Mouse (Mus musculus) limb, embryonic 12.5 days (tissue): ENCODE results near the gene Lypla2. TPM values are rescaled to one million over a fixed set of nuclear protein-coding genes. Genes with fewer than 3 reads are reported as not detected.
A peak's percentile ranks its signal among the peaks of the same experiment; 100 is the strongest.

Experiments used
- ATAC-seq: fragments of 200-750 bp; cut with Nextera tagmentation; 2 replicates; pipeline ENCODE4 v1.8.0; 2017; ENCODE audit warnings: low read depth, moderate TSS enrichment; ENCODE audit not compliant: insufficient number of reproducible peaks, insufficient read depth, low FRiP score, low TSS enrichment
- H3K27ac ChIP-seq: fragments of 300-500 bp; sonication (generic); 2 replicates; pipeline ENCODE4 v1.5.1; 2016; ENCODE audit warnings: mild to moderate bottlenecking, moderate library complexity
- H3K27me3 ChIP-seq: fragments of 300-500 bp; sonication (generic); 2 replicates; pipeline ENCODE4 v1.6.1; 2016; ENCODE audit warnings: mild to moderate bottlenecking, moderate library complexity
- H3K36me3 ChIP-seq: fragments of 300-500 bp; sonication (generic); 2 replicates; pipeline ENCODE4 v1.6.1; 2016; ENCODE audit warnings: mild to moderate bottlenecking, moderate library complexity
- H3K4me1 ChIP-seq: fragments of 300-500 bp; sonication (generic); replicated peaks from 2 replicates; pipeline ENCODE4 v1.6.1; 2016
- H3K4me2 ChIP-seq: fragments of 300-500 bp; sonication (generic); 2 replicates; pipeline ENCODE4 v1.6.1; 2016; ENCODE audit warnings: mild to moderate bottlenecking, moderate library complexity
- H3K4me3 ChIP-seq: fragments of 300-500 bp; sonication (generic); replicated peaks from 2 replicates; pipeline ENCODE4 v1.5.1; 2016; ENCODE audit warnings: mild to moderate bottlenecking
- H3K9ac ChIP-seq: fragments of 300-500 bp; sonication (generic); replicated peaks from 2 replicates; pipeline ENCODE4 v1.6.1; 2016; ENCODE audit warnings: mild to moderate bottlenecking, moderate library complexity
- H3K9me3 ChIP-seq: fragments of 300-500 bp; sonication (generic); 2 replicates; pipeline ENCODE4 v1.6.1; 2016; ENCODE audit warnings: mild to moderate bottlenecking, moderate library complexity
- WGBS: fragments of 180-500 bp; shearing (Covaris S2); methylation state at CpG from one replicate; pipeline ENCODE4 v1.1.7; 2016; 5-methylcytosine and 5-hydroxymethylcytosine counted together
- polyA plus RNA-seq: library from polyadenylated mRNA; unstranded; fragments of >200 nt; fragmentation: Nextera tagmentation; extraction: Ambion mirVana; gene quantifications from 2 replicates; pipeline ENCODE4 v1.2.1, GENCODE M21; 2016

Gene Lypla2
- polyA plus RNA-seq, 1 experiment from 2014 or later: 127 TPM

- Histone ChIP-seq H3K9ac (no peak overlapping the region), H3K27me3 (no peaks in the 10 kb centered on the region), H3K4me1 (peaks cover 16% of the 10 kb centered on the region), H3K4me2 (no peak overlapping the region), H3K27ac (no peak overlapping the region), H3K4me3 (peak overlapping the region; percentile 58; the same call in 1 of the 2 replicates), H3K36me3 (peaks cover 60% of the 10 kb centered on the region), H3K9me3 (no peaks in the 10 kb centered on the region)
- no peak for ATAC-seq
- 89% methylated on average over 7 of the region's 7 CpGs for WGBS
Measured at GRCm38 (mm10) chr4:135962198-135962597, 10.2 kb downstream of the Lypla2 start.

GRCm38 (mm10) chr4:135961709-135962108, 10.7 kb downstream of the Lypla2 start:
- no peak overlapping the region for H3K4me3 ChIP-seq
- no peak for ATAC-seq

GRCm38 (mm10) chr4:135960717-135961116, 11.7 kb downstream of the Lypla2 start:
- Histone ChIP-seq H3K27ac (no peak overlapping the region), H3K4me3 (no peak overlapping the region), H3K27me3 (no peaks in the 10 kb centered on the region), H3K4me1 (peaks cover 16% of the 10 kb centered on the region), H3K36me3 (peaks cover 56% of the 10 kb centered on the region), H3K9me3 (no peaks in the 10 kb centered on the region), H3K9ac (0 out of 2 replicates have a peak overlapping the region, but pooled peaks have one; percentile 1), H3K4me2 (no peak overlapping the region)
- 22% methylated on average over 5 of the region's 5 CpGs for WGBS
- ATAC-seq: no peak

More at GRCm38 (mm10) chr4:135961709-135962108, 10.7 kb downstream of the Lypla2 start:
- peaks cover 16% of the 10 kb centered on the region for H3K4me1 ChIP-seq
- H3K9me3 ChIP-seq: no peaks in the 10 kb centered on the region
- H3K27me3 ChIP-seq: no peaks in the 10 kb centered on the region
- no peak overlapping the region; the same call in 1 of the 2 replicates for H3K9ac ChIP-seq
- peaks cover 56% of the 10 kb centered on the region for H3K36me3 ChIP-seq
- H3K4me2 ChIP-seq: no peak overlapping the region
- no peak overlapping the region for H3K27ac ChIP-seq
- 87% methylated on average over 5 of the region's 5 CpGs for WGBS

GRCm38 (mm10) chr4:135958354-135958753, 14.1 kb downstream of the Lypla2 start:
- ATAC-seq: no peak
- Histone ChIP-seq H3K27me3 (no peaks in the 10 kb centered on the region), H3K36me3 (peaks cover 62% of the 10 kb centered on the region), H3K4me2 (no peak overlapping the region), H3K9ac (no peak overlapping the region), H3K9me3 (no peaks in the 10 kb centered on the region), H3K27ac (no peak overlapping the region), H3K4me1 (0 out of 2 replicates have a peak, but pooled peaks cover 6% of the 10 kb centered on the region), H3K4me3 (no peak overlapping the region)
- WGBS: 58% methylated on average over 8 of the region's 8 CpGs

- ATAC-seq: no peak
- Histone ChIP-seq H3K4me1 (no peaks in the 10 kb centered on the region), H3K9ac (no peak overlapping the region), H3K27ac (no peak overlapping the region), H3K9me3 (0 out of 2 replicates have a peak, but pooled peaks cover 3% of the 10 kb centered on the region), H3K4me3 (no peak overlapping the region), H3K27me3 (no peaks in the 10 kb centered on the region), H3K4me2 (no peak overlapping the region), H3K36me3 (peaks cover 71% of the 10 kb centered on the region)
- 87% methylated on average over 9 of the region's 9 CpGs for WGBS
Measured at GRCm38 (mm10) chr4:135955886-135956285, 16.5 kb downstream of the Lypla2 start.

GRCm38 (mm10) chr4:135954241-135954640, 18.2 kb downstream of the Lypla2 start:
- H3K4me2 ChIP-seq: no peak overlapping the region
- no peak for ATAC-seq

GRCm38 (mm10) chr4:135953179-135953578, 19.2 kb downstream of the Lypla2 start:
- no peak overlapping the region for H3K9ac ChIP-seq
- no peak overlapping the region for H3K4me3 ChIP-seq
- no peak overlapping the region for H3K27ac ChIP-seq
- no peak for ATAC-seq
- H3K4me1 ChIP-seq: 0 out of 2 replicates have a peak, but pooled peaks cover under 1% of the 10 kb centered on the region
- H3K4me2 ChIP-seq: no peak overlapping the region
- WGBS: 89% methylated on average over 3 of the region's 3 CpGs
- H3K36me3 ChIP-seq: peaks cover 60% of the 10 kb centered on the region
- 0 out of 2 replicates have a peak, but pooled peaks cover 3% of the 10 kb centered on the region for H3K9me3 ChIP-seq
- no peaks in the 10 kb centered on the region for H3K27me3 ChIP-seq

More at GRCm38 (mm10) chr4:135954241-135954640, 18.2 kb downstream of the Lypla2 start:
- H3K4me3 ChIP-seq: no peak overlapping the region
- peaks cover 65% of the 10 kb centered on the region for H3K36me3 ChIP-seq
- 0 out of 2 replicates have a peak, but pooled peaks cover 3% of the 10 kb centered on the region for H3K9me3 ChIP-seq
- no peaks in the 10 kb centered on the region for H3K4me1 ChIP-seq
- WGBS: 14% methylated on average over 2 of the region's 2 CpGs
- H3K27me3 ChIP-seq: no peaks in the 10 kb centered on the region
- no peak overlapping the region for H3K9ac ChIP-seq
- no peak overlapping the region for H3K27ac ChIP-seq

GRCm38 (mm10) chr4:135951505-135951904, 20.9 kb downstream of the Lypla2 start:
- Histone ChIP-seq H3K4me3 (no peak overlapping the region), H3K4me2 (no peak overlapping the region), H3K27ac (no peak overlapping the region), H3K4me1 (0 out of 2 replicates have a peak, but pooled peaks cover 9% of the 10 kb centered on the region), H3K9ac (no peak overlapping the region), H3K36me3 (peaks cover 48% of the 10 kb centered on the region), H3K9me3 (0 out of 2 replicates have a peak, but pooled peaks cover 3% of the 10 kb centered on the region), H3K27me3 (no peaks in the 10 kb centered on the region)
- no peak for ATAC-seq
- WGBS: 90% methylated on average over 3 of the region's 3 CpGs

DNA sequence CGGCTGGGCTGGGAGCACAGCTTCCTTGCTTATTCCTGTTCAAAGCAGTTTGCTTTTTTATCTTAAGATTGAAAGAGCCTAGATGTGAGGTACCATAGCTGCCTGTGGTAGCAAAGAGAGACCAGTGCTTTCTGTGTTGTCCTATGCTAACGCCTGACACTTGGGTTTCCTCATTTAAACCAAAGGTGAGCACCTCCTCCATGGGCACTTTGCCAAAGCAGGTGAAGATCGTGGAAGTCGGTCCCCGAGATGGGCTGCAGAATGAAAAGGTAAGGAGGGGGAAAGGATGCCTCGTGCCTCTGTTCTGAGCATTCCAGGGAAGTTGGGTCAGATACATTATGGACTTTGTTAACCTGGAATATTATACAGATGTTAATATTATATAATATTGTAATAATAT, 22.1 kb downstream of the Lypla2 start:
- H3K36me3 ChIP-seq: peaks cover 36% of the 10 kb centered on the region
- H3K9me3 ChIP-seq: 0 out of 2 replicates have a peak, but pooled peaks cover 3% of the 10 kb centered on the region
- 93% methylated on average over 6 of the region's 6 CpGs for WGBS
- no peak overlapping the region for H3K4me2 ChIP-seq
- H3K9ac ChIP-seq: no peak overlapping the region
- no peak for ATAC-seq
- H3K4me1 ChIP-seq: 0 out of 2 replicates have a peak, but pooled peaks cover 12% of the 10 kb centered on the region
- H3K27ac ChIP-seq: no peak overlapping the region
- no peak overlapping the region for H3K4me3 ChIP-seq
- no peaks in the 10 kb centered on the region for H3K27me3 ChIP-seq

GRCm38 (mm10) chr4:135949911-135950310, 22.5 kb downstream of the Lypla2 start:
- no peak overlapping the region for H3K4me3 ChIP-seq
- 0 out of 2 replicates have a peak, but pooled peaks cover 3% of the 10 kb centered on the region for H3K9me3 ChIP-seq
- H3K4me2 ChIP-seq: no peak overlapping the region
- ATAC-seq: no peak
- peaks cover 33% of the 10 kb centered on the region for H3K36me3 ChIP-seq
- 0 out of 2 replicates have a peak, but pooled peaks cover 12% of the 10 kb centered on the region for H3K4me1 ChIP-seq
- H3K27me3 ChIP-seq: no peaks in the 10 kb centered on the region
- 78% methylated on average over 6 of the region's 6 CpGs for WGBS
- H3K27ac ChIP-seq: no peak overlapping the region
- H3K9ac ChIP-seq: no peak overlapping the region

DNA sequence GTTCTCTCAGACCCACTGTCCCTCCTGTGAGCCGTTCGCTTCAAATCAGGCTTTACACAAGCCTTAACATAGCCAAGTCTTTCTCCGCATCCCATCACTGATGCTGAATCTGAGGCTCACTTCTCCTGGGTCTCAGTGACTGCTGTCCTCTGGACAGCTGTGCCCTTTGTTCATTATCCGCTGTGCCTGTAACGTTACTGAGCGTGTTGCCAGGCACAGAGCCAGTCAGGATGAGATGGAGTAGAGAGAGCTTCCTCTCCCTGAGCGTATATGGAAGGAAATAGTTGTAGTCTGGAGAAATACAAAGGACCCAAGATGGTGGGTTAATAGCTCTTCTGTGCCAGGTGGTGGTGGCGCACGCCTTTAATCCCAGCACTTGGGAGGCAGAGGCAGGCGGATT, 23.0 kb downstream of the Lypla2 start:
- ATAC-seq: no peak
- 0 out of 2 replicates have a peak, but pooled peaks cover 12% of the 10 kb centered on the region for H3K4me1 ChIP-seq
- H3K27ac ChIP-seq: no peak overlapping the region
- H3K9me3 ChIP-seq: 0 out of 2 replicates have a peak, but pooled peaks cover 3% of the 10 kb centered on the region
- H3K36me3 ChIP-seq: peaks cover 30% of the 10 kb centered on the region
- no peak overlapping the region for H3K9ac ChIP-seq
- WGBS: 93% methylated on average over 10 of the region's 10 CpGs
- no peak overlapping the region for H3K4me2 ChIP-seq
- no peak overlapping the region for H3K4me3 ChIP-seq
- no peaks in the 10 kb centered on the region for H3K27me3 ChIP-seq

DNA sequence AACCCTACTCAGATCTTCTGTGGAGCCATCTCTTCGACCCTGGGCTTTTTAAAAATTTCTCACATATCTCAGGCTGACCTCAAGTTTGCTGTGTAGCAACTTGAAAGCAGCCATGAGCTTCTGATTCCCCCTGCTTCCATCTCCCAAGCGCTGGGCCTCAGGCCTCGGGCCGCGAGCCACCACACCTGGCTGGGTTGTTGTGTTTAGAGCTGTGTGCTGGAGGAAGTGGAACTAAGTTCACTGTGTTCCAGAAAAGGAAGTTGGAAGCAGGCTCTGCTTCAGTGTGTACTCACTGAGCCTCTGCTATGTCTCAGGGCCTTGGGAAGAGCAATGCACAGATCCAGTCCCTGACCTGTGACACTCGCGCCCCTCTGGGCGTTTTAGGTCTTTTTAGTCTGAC, 24.3 kb downstream of the Lypla2 start:
- Histone ChIP-seq H3K4me3 (no peak overlapping the region), H3K9ac (no peak overlapping the region), H3K27ac (no peak overlapping the region)

More for the DNA sequence above, 24.3 kb downstream of the Lypla2 start:
- 94% methylated on average over 8 of the region's 8 CpGs for WGBS
- no peaks in the 10 kb centered on the region for H3K27me3 ChIP-seq
- H3K36me3 ChIP-seq: peaks cover 28% of the 10 kb centered on the region
- ATAC-seq: no peak
- H3K4me1 ChIP-seq: 0 out of 2 replicates have a peak, but pooled peaks cover 12% of the 10 kb centered on the region
- H3K4me2 ChIP-seq: no peak overlapping the region
- 0 out of 2 replicates have a peak, but pooled peaks cover 3% of the 10 kb centered on the region for H3K9me3 ChIP-seq
